27 mouse cellular contexts compared by ENCODE assay signal in genomic region chr16:34844783-34845182, GRCm38 (mm10).
"Had no signal": no experiment of that assay in that cellular context is flagged by ENCODE, and none has a peak within 500 bp of the region (broad histone marks: within the 10 kb centered on the region; RNA-seq: fewer than 3 reads in every experiment).

No protein-coding gene starts in this region.

- ATAC-seq: hindbrain, embryonic 16.5 days; inflammation-experienced regulatory T-cells, adult 6 months; intestine, embryonic 15.5 days; intestine, postnatal 0 days had no signal

- H3K4me2 ChIP-seq: heart, embryonic 12.5 days; hindbrain, embryonic 12.5 days; hindbrain, embryonic 14.5 days; intestine, embryonic 15.5 days; limb, embryonic 12.5 days; liver, embryonic 11.5 days; liver, embryonic 13.5 days had no signal

- DNase-seq: gastrocnemius, adult 2 months; gastrocnemius, postnatal 10 days; gastrocnemius, postnatal 25 days; heart, adult 18-20 months; heart, postnatal 10 days; heart, postnatal 4 days; kidney, adult 18-20 months; kidney, adult 8-10 months; kidney, postnatal 10 days; kidney, postnatal 25 days; kidney, postnatal 4 days; liver; liver, embryonic 13.5 days had no signal

- H3K4me3 ChIP-seq: gastrocnemius, adult 2 months; heart, embryonic 10.5 days; heart, embryonic 12.5 days; hindbrain, embryonic 10.5 days; hindbrain, embryonic 12.5 days; intestine, embryonic 15.5 days; layer of hippocampus, adult 2 months; left cerebral cortex, adult 2 months; limb, embryonic 10.5 days; limb, embryonic 12.5 days; liver, embryonic 13.5 days had no signal

- H3K27me3 ChIP-seq: heart, embryonic 12.5 days; hindbrain, embryonic 12.5 days; intestine, embryonic 15.5 days; limb, embryonic 12.5 days; liver, embryonic 13.5 days had no signal

- H3K9ac ChIP-seq: heart, embryonic 12.5 days; hindbrain, embryonic 12.5 days; hindbrain, embryonic 14.5 days; intestine, embryonic 15.5 days; limb, embryonic 12.5 days; liver, embryonic 13.5 days had no signal

- H3K4me1 ChIP-seq: hindbrain, embryonic 12.5 days; intestine, embryonic 15.5 days; liver, embryonic 13.5 days had no signal

- H3K36me3 ChIP-seq: heart, embryonic 10.5 days; heart, embryonic 12.5 days; hindbrain, embryonic 12.5 days; intestine, embryonic 15.5 days; limb, embryonic 10.5 days; limb, embryonic 12.5 days; liver, embryonic 13.5 days had no signal

- H3K9me3 ChIP-seq: heart, embryonic 10.5 days; heart, embryonic 12.5 days; intestine, embryonic 15.5 days; limb, embryonic 10.5 days; limb, embryonic 12.5 days; liver, embryonic 13.5 days had no signal

- H3K27ac ChIP-seq: gastrocnemius, adult 2 months; heart, embryonic 10.5 days; hindbrain, embryonic 10.5 days; hindbrain, embryonic 12.5 days; hindbrain, embryonic 14.5 days; intestine, embryonic 15.5 days; layer of hippocampus, adult 2 months; left cerebral cortex, adult 2 months; limb, embryonic 10.5 days; limb, embryonic 12.5 days; liver, embryonic 13.5 days had no signal
